Mouse (Mus musculus): ENCODE results near the gene Il6ra. TPM values are rescaled to one million over a fixed set of nuclear protein-coding genes. Genes with fewer than 3 reads are reported as not detected.
A peak's percentile ranks its signal among the peaks of the same experiment; 100 is the strongest.

The Il6ra gene
- total RNA-seq, 2 experiments from 2014 or later = 0.80 TPM; not detected in 1

GRCm38 (mm10) chr3:89912108-89912542, 871 bp downstream of the Il6ra start:
- no peak for ATAC-seq (replicated peaks; ENCODE audit: low FRiP score, low TSS enrichment, poor library complexity, severe bottlenecking)

- ATAC-seq (replicated peaks; ENCODE audit: low FRiP score, low TSS enrichment, poor library complexity, severe bottlenecking) = no peak
Measured at GRCm38 (mm10) chr3:89911207-89911606, 1.8 kb downstream of the Il6ra start.

- ATAC-seq (replicated peaks; ENCODE audit: low FRiP score, low TSS enrichment, poor library complexity, severe bottlenecking) = no peak
Measured at GRCm38 (mm10) chr3:89909703-89910542, 3.1 kb downstream of the Il6ra start.

GRCm38 (mm10) chr3:89908836-89909235, 4.2 kb downstream of the Il6ra start:
- ATAC-seq (replicated peaks; ENCODE audit: low FRiP score, low TSS enrichment, poor library complexity, severe bottlenecking) = no peak

GRCm38 (mm10) chr3:89907846-89908245, 5.2 kb downstream of the Il6ra start:
- no peak for ATAC-seq (replicated peaks; ENCODE audit: low FRiP score, low TSS enrichment, poor library complexity, severe bottlenecking)

GRCm38 (mm10) chr3:89899511-89899908, 13.5 kb downstream of the Il6ra start:
- ATAC-seq (replicated peaks; ENCODE audit: low FRiP score, low TSS enrichment, poor library complexity, severe bottlenecking) = no peak

GRCm38 (mm10) chr3:89898870-89899510, 14.0 kb downstream of the Il6ra start:
- ATAC-seq (replicated peaks; ENCODE audit: low FRiP score, low TSS enrichment, poor library complexity, severe bottlenecking) = no peak

GRCm38 (mm10) chr3:89898011-89898410, 15.0 kb downstream of the Il6ra start:
- no peak for ATAC-seq (replicated peaks; ENCODE audit: low FRiP score, low TSS enrichment, poor library complexity, severe bottlenecking)

- ATAC-seq (replicated peaks; ENCODE audit: low FRiP score, low TSS enrichment, poor library complexity, severe bottlenecking) = no peak
Measured at GRCm38 (mm10) chr3:89897204-89897796, 15.7 kb downstream of the Il6ra start.

- ATAC-seq (replicated peaks; ENCODE audit: low FRiP score, low TSS enrichment, poor library complexity, severe bottlenecking) = no peak
Measured at GRCm38 (mm10) chr3:89896571-89896970, 16.4 kb downstream of the Il6ra start.

- ATAC-seq (replicated peaks; ENCODE audit: low FRiP score, low TSS enrichment, poor library complexity, severe bottlenecking) = no peak
Measured at GRCm38 (mm10) chr3:89892517-89893106, 20.4 kb downstream of the Il6ra start.

GRCm38 (mm10) chr3:89891696-89892095, 21.3 kb downstream of the Il6ra start:
- ATAC-seq (replicated peaks; ENCODE audit: low FRiP score, low TSS enrichment, poor library complexity, severe bottlenecking) = no peak

- no peak for ATAC-seq (replicated peaks; ENCODE audit: low FRiP score, low TSS enrichment, poor library complexity, severe bottlenecking)
Measured at GRCm38 (mm10) chr3:89889841-89890430, 23.1 kb downstream of the Il6ra start.

- ATAC-seq (replicated peaks; ENCODE audit: low FRiP score, low TSS enrichment, poor library complexity, severe bottlenecking) = 0 out of 2 replicates have a peak, but pooled peaks have one; percentile 38
Measured at GRCm38 (mm10) chr3:89887582-89888230, 25.3 kb downstream of the Il6ra start.

- ATAC-seq (replicated peaks; ENCODE audit: low FRiP score, low TSS enrichment, poor library complexity, severe bottlenecking) = no peak
Measured at GRCm38 (mm10) chr3:89885766-89886165, 27.2 kb downstream of the Il6ra start.

GRCm38 (mm10) chr3:89883582-89884041, 29.4 kb downstream of the Il6ra start:
- peak; percentile 48 for ATAC-seq (replicated peaks; ENCODE audit: low FRiP score, low TSS enrichment, poor library complexity, severe bottlenecking)

GRCm38 (mm10) chr3:89882556-89883181, 30.3 kb downstream of the Il6ra start:
- ATAC-seq (replicated peaks; ENCODE audit: low FRiP score, low TSS enrichment, poor library complexity, severe bottlenecking) = no peak

- no peak for ATAC-seq (replicated peaks; ENCODE audit: low FRiP score, low TSS enrichment, poor library complexity, severe bottlenecking)
Measured at GRCm38 (mm10) chr3:89880036-89880851, 32.8 kb downstream of the Il6ra start.

Measured in megakaryocyte-erythroid progenitor cell, adult 5-6 weeks (primary cell).